Mouse (Mus musculus) kidney, adult 2 months (tissue): ENCODE data around the gene Grhpr.

Source experiments
- CTCF ChIP-seq: fragments of 200-500 bp; conservative IDR thresholded peaks from 2 replicates; pipeline ENCODE4 v1.5.1; 2011; ENCODE audit warnings: low read depth, mild to moderate bottlenecking, control low read depth, low read length, moderate library complexity, mixed read lengths; ENCODE audit not compliant: insufficient read depth, insufficient read length
- POLR2A ChIP-seq: fragments of 200-500 bp; IDR thresholded peaks from one replicate; pipeline ENCODE4 v1.6.1; 2011; ENCODE audit warnings: low read depth, low read length, control low read depth

GRCm38 (mm10) chr4:44982440-44983130 is 1.4 kb downstream of the Grhpr start:
- no peak for TF ChIP-seq POLR2A
- TF ChIP-seq CTCF = no peak
